31 mouse cellular contexts compared by ENCODE assay signal in the genomic region with DNA sequence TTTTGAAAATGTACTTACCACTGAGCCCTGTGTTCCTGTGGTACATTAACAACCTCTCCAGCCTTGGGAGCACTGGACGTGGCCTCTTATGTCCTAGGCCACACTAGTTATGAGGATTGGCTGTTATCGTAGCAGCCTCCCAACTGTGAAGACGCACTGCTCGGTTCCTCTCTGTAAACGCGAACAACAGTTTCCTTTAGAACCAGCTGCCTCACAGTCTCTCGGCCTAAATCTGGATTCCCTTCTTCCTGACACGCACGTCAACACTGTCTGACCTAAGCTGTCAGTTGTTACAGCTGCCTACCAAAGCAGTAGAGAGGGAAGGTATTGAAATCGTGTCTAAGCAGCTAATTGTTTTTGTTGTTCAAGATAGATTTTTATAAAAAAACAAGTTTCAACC. TPM values are rescaled to one million over a fixed set of nuclear protein-coding genes. Genes with fewer than 3 reads are reported as not detected.
A peak's percentile ranks its signal among the peaks of the same experiment; 100 is the strongest.
DNase-seq lines count a peak whose midpoint lies in the region; ATAC-seq and TF ChIP-seq lines count a peak whose summit lies in the region.
"Had no signal": no experiment of that assay in that cellular context is flagged by ENCODE, and none has a peak within 500 bp of the region (broad histone marks: within the 10 kb centered on the region; RNA-seq: fewer than 3 reads in every experiment).

No protein-coding gene starts in this region.

- H3K79me2 ChIP-seq in heart, adult 2 months (replicated peaks; ENCODE audit: control insufficient read depth, insufficient read depth, low read length): peaks cover 5% of the 10 kb centered on the region

- intact Hi-C loops in heart, adult 2 months (cut with DNase I): no loop called here

- peaks cover 22% of the 10 kb centered on the region for H3K36me3 ChIP-seq in heart, embryonic 12.5 days
- H3K36me3 ChIP-seq in heart, adult 2 months (ENCODE audit: control insufficient read depth, insufficient read depth, low read length): peaks cover 7% of the 10 kb centered on the region
- H3K36me3 ChIP-seq: forebrain, embryonic 15.5 days; stomach, embryonic 15.5 days had no signal

- no peak for TF ChIP-seq POLR2A in heart, adult 2 months (IDR thresholded peaks at IDR 0.05; ENCODE audit: insufficient read depth, low read depth, low read length)
- no peak for TF ChIP-seq POLR2A in brain, embryonic 14.5 days (IDR thresholded peaks at IDR 0.05; ENCODE audit: borderline replicate concordance, extremely low read depth, insufficient read depth, insufficient read length, poor library complexity, severe bottlenecking)

- WGBS in heart, embryonic 12.5 days: 42% methylated on average over 10 of the region's 10 CpGs
- 41% methylated on average over 10 of the region's 10 CpGs for WGBS in heart, adult 2 months

- peaks cover 18% of the 10 kb centered on the region for H3K4me1 ChIP-seq in heart, embryonic 12.5 days (replicated peaks)
- H3K4me1 ChIP-seq in heart, adult 2 months (ENCODE audit: control insufficient read depth, insufficient read depth, low read length): peaks cover 7% of the 10 kb centered on the region
- H3K4me1 ChIP-seq: embryonic facial prominence, embryonic 10.5 days; limb, embryonic 15.5 days; liver, embryonic 15.5 days; midbrain, embryonic 10.5 days; neural tube, embryonic 13.5 days; stomach, embryonic 15.5 days had no signal

- no peak overlapping the region for H3K4me3 ChIP-seq in heart, embryonic 12.5 days
- H3K4me3 ChIP-seq in heart, adult 2 months: no peak overlapping the region
- H3K4me3 ChIP-seq: embryonic facial prominence, embryonic 10.5 days; forebrain, embryonic 15.5 days; hindbrain, embryonic 13.5 days; left cerebral cortex, adult 2 months; limb, embryonic 15.5 days; liver, embryonic 15.5 days; midbrain, embryonic 10.5 days; myocyte; neural tube, embryonic 13.5 days; stomach, embryonic 15.5 days had no signal

- H3K27ac ChIP-seq in heart, embryonic 12.5 days (ENCODE audit: poor library complexity, severe bottlenecking): peak overlapping the region; percentile 45; the same call in 1 of the 2 replicates
- H3K27ac ChIP-seq in heart, adult 2 months: no peak overlapping the region
- H3K27ac ChIP-seq: embryonic facial prominence, embryonic 10.5 days; forebrain, embryonic 15.5 days; hindbrain, embryonic 13.5 days; left cerebral cortex, adult 2 months; limb, embryonic 15.5 days; liver, embryonic 15.5 days; midbrain, embryonic 10.5 days; neural tube, embryonic 13.5 days; stomach, embryonic 15.5 days had no signal

- no peaks in the 10 kb centered on the region for H3K9me3 ChIP-seq in heart, embryonic 12.5 days (replicated peaks)
- H3K9me3 ChIP-seq: embryonic facial prominence, embryonic 10.5 days; forebrain, embryonic 15.5 days; hindbrain, embryonic 13.5 days; limb, embryonic 15.5 days; liver, embryonic 15.5 days; midbrain, embryonic 10.5 days; neural tube, embryonic 13.5 days; stomach, embryonic 15.5 days had no signal

- TF ChIP-seq EP300 in heart, adult 2 months (IDR thresholded peaks at IDR 0.05; ENCODE audit: insufficient read depth, low read depth, low read length): no peak

- no peak overlapping the region for H3K9ac ChIP-seq in heart, embryonic 12.5 days
- no peak overlapping the region for H3K9ac ChIP-seq in heart, adult 2 months (ENCODE audit: low read depth, low read length)
- H3K9ac ChIP-seq: forebrain, embryonic 15.5 days; hindbrain, embryonic 13.5 days; limb, embryonic 15.5 days; liver, embryonic 15.5 days; neural tube, embryonic 13.5 days; stomach, embryonic 15.5 days had no signal

- DNase-seq in heart, adult 2 months: no peak
- peak; percentile 17 for DNase-seq in layer of hippocampus, adult 11-12 months (ENCODE audit: low spot score)
- no peak for DNase-seq in layer of hippocampus, postnatal 10 days (ENCODE audit: low spot score in 2 of 2)
- DNase-seq in B cell, adult 2 months: peak; percentile 16 to 29
- peak; percentile 19 for DNase-seq in brain, embryonic 14.5 days (ENCODE audit: low read depth)
- no peak for DNase-seq in Muller cell, postnatal 12 days (ENCODE audit: inconsistent ontology term)
- DNase-seq: adrenal gland, postnatal 36 days; cerebellum, adult 11-12 months; cerebellum, postnatal 10 days; gastrocnemius, postnatal 36 days; kidney, adult 8-10 months; kidney, postnatal 10 days; left cerebral cortex, postnatal 4 days; retina, postnatal 1 day; right cerebral cortex, postnatal 25 days; spleen, adult 18-20 months; thymus, adult 18-20 months; thymus, postnatal 36 days had no signal

- TF ChIP-seq CTCF in heart, adult 2 months (IDR thresholded peaks at IDR 0.05): no peak
- TF ChIP-seq CTCF in brain, embryonic 14.5 days (IDR thresholded peaks at IDR 0.05; ENCODE audit: borderline replicate concordance, extremely low read depth, insufficient read depth, insufficient read length): no peak

- no peaks in the 10 kb centered on the region for H3K27me3 ChIP-seq in heart, embryonic 12.5 days (replicated peaks)
- no peaks in the 10 kb centered on the region for H3K27me3 ChIP-seq in heart, adult 2 months (ENCODE audit: control insufficient read depth, insufficient read depth, low read length)
- H3K27me3 ChIP-seq: forebrain, embryonic 15.5 days; hindbrain, embryonic 13.5 days; limb, embryonic 15.5 days; liver, embryonic 15.5 days; neural tube, embryonic 13.5 days; stomach, embryonic 15.5 days had no signal

- no peak overlapping the region for H3K4me2 ChIP-seq in heart, embryonic 12.5 days
- H3K4me2 ChIP-seq: forebrain, embryonic 15.5 days; hindbrain, embryonic 13.5 days; limb, embryonic 15.5 days; liver, embryonic 15.5 days; neural tube, embryonic 13.5 days; stomach, embryonic 15.5 days had no signal

- ATAC-seq in heart, embryonic 12.5 days (ENCODE audit: insufficient number of reproducible peaks, low FRiP score): no peak
- ATAC-seq: forebrain, embryonic 15.5 days; midbrain, embryonic 16.5 days had no signal

RNA-seq across cellular contexts. Expression of gene Slc3a1, which starts 28.5 kb away (rescaled TPM):
- polyA plus RNA-seq in heart, embryonic 12.5 days (2016; fragmentation: Nextera tagmentation; extraction: Ambion mirVana): 0.10 TPM in 1 of 2 replicates, not detected in the other
- total RNA-seq in heart, adult 2 months (2021): under 1 TPM; 0.16 to 0.23 TPM
- polyA plus RNA-seq in heart, adult 2 months (2012; rRNA removed): 0.16 TPM in 1 of 2 replicates, not detected in the other
- total RNA-seq in layer of hippocampus, postnatal 10 days (2021): not detected
- 1.3 and 1.6 TPM in 2 replicates for polyA plus RNA-seq in brain, embryonic 14.5 days (2012; rRNA removed)
- total RNA-seq: gastrocnemius, postnatal 36 days had no signal
- polyA plus RNA-seq: lung, embryonic 16.5 days had no signal

RNA-seq across cellular contexts. Expression of gene Ppm1b, which starts 43.1 kb away (rescaled TPM):
- 73.9 and 78.9 TPM in 2 replicates for polyA plus RNA-seq in heart, embryonic 12.5 days (2016; fragmentation: Nextera tagmentation; extraction: Ambion mirVana)
- total RNA-seq in heart, adult 2 months (2021): 100 to 1,000 TPM; 119 to 137 TPM
- polyA plus RNA-seq in heart, adult 2 months (2012; rRNA removed): 39.0 and 84.7 TPM in 2 replicates
- 100 to 1,000 TPM; 106 to 116 TPM for total RNA-seq in layer of hippocampus, postnatal 10 days (2021)
- polyA plus RNA-seq in brain, embryonic 14.5 days (2012; rRNA removed): 71.0 and 84.2 TPM in 2 replicates

Comparison
In these comparisons a context has a peak if more than half of its experiments do, and no peak if none do; other contexts are left out.
1. DNase-seq: peak in layer of hippocampus, adult 11-12 months (single experiment), B cell, adult 2 months (2 of 2) and brain, embryonic 14.5 days (single experiment); none in heart, adult 2 months (0 of 2), layer of hippocampus, postnatal 10 days (0 of 2) and Muller cell, postnatal 12 days (single experiment).